Mouse (Mus musculus) hindbrain, embryonic 12.5 days (tissue): ENCODE results near the gene Scaf1. TPM values are rescaled to one million over a fixed set of nuclear protein-coding genes. Genes with fewer than 3 reads are reported as not detected.

Source experiments
- ATAC-seq: fragments of 200-750 bp; cut with Nextera tagmentation; 2 replicates; pipeline ENCODE4 v1.8.0; 2017; ENCODE audit warnings: moderate TSS enrichment; ENCODE audit not compliant: low FRiP score
- H3K27ac ChIP-seq: fragments of 300-500 bp; sonication (generic); 2 replicates; pipeline ENCODE4 v1.5.1; 2016; ENCODE audit warnings: mild to moderate bottlenecking
- H3K27me3 ChIP-seq: fragments of 300-500 bp; sonication (generic); 2 replicates; pipeline ENCODE4 v1.6.1; 2016; ENCODE audit warnings: mild to moderate bottlenecking
- H3K36me3 ChIP-seq: fragments of 300-500 bp; sonication (generic); 2 replicates; pipeline ENCODE4 v1.6.1; 2016; ENCODE audit warnings: mild to moderate bottlenecking
- H3K4me1 ChIP-seq: fragments of 300-500 bp; sonication (generic); 2 replicates; pipeline ENCODE4 v1.6.1; 2016
- H3K4me2 ChIP-seq: fragments of 300-500 bp; sonication (generic); replicated peaks from 2 replicates; pipeline ENCODE4 v1.6.1; 2016; ENCODE audit warnings: mild to moderate bottlenecking
- H3K4me3 ChIP-seq: fragments of 300-500 bp; sonication (generic); 2 replicates; pipeline ENCODE4 v1.5.1; 2016; ENCODE audit warnings: mild to moderate bottlenecking
- H3K9ac ChIP-seq: fragments of 300-500 bp; sonication (generic); 2 replicates; pipeline ENCODE4 v1.6.1; 2016; ENCODE audit warnings: mild to moderate bottlenecking, moderate library complexity
- H3K9me3 ChIP-seq: fragments of 300-500 bp; sonication (generic); replicated peaks from 2 replicates; pipeline ENCODE4 v1.6.1; 2016; ENCODE audit warnings: mild to moderate bottlenecking
- WGBS: fragments of 180-500 bp; shearing (Covaris S2); methylation state at CpG from one replicate; pipeline ENCODE4 v1.1.7; 2016; 5-methylcytosine and 5-hydroxymethylcytosine counted together
- polyA plus RNA-seq: library from polyadenylated mRNA; unstranded; fragments of >200 nt; fragmentation: Nextera tagmentation; extraction: Ambion mirVana; gene quantifications from 2 replicates; pipeline ENCODE4 v1.2.1, GENCODE M21; 2016

Scaf1 gene
- polyA plus RNA-seq, 1 experiment from 2014 or later = 50.6 TPM

DNA sequence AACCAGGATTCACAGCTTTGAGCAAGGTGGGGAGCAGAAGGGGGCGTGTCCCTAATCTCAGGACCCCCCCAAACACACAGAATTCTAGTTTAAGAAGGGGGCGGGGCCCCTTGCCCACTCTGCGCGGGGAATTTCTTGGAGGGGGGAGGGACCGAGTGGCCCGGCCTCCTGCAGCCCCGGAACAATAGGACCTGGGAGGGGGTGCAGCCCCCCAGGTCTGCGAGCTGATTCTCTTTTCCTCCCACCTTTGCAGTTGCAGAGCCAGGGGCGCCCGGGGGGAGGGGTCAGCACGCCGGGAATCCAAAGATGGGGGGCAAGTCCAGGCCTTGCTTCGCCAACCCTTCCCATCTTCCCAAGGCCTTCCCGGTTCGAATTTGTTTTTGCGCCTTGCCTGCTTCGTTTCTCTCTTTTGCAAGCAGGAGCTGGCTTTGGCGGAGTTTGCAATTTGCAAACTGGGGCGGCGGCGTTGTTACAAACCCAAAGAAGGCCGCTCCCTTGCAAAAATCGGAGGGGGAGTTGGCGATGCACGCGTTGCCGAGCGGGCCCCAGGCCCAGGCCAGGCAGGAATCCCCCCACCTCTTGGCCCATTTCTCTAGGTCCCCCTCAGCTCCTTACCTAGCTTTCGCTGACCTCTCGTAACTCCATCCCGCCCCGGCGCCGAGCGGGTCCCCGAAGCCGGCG, 36.2 kb upstream of the Scaf1 start:
- WGBS = 0% methylated on average over 37 of the region's 38 CpGs
- Histone ChIP-seq H3K9ac (peak overlapping the region; percentile 97), H3K4me3 (peak overlapping the region; percentile 93), H3K4me1 (peaks cover 28% of the 10 kb centered on the region), H3K27ac (peak overlapping the region; percentile 100), H3K4me2 (peak overlapping the region; percentile 98), H3K36me3 (peaks cover 31% of the 10 kb centered on the region), H3K27me3 (no peaks in the 10 kb centered on the region), H3K9me3 (no peaks in the 10 kb centered on the region)
- no peak for ATAC-seq

- Histone ChIP-seq H3K4me2 (peak overlapping the region; percentile 98), H3K27me3 (no peaks in the 10 kb centered on the region), H3K4me3 (peak overlapping the region; percentile 93), H3K9me3 (no peaks in the 10 kb centered on the region), H3K27ac (peak overlapping the region; percentile 100), H3K4me1 (peaks cover 28% of the 10 kb centered on the region), H3K36me3 (peaks cover 38% of the 10 kb centered on the region), H3K9ac (peak overlapping the region; percentile 97)
- WGBS = 2% methylated on average over 13 of the region's 13 CpGs
- no peak for ATAC-seq
These were observed 35.4 kb upstream of the Scaf1 start for GRCm38 (mm10) chr7:45051601-45051974.

DNA sequence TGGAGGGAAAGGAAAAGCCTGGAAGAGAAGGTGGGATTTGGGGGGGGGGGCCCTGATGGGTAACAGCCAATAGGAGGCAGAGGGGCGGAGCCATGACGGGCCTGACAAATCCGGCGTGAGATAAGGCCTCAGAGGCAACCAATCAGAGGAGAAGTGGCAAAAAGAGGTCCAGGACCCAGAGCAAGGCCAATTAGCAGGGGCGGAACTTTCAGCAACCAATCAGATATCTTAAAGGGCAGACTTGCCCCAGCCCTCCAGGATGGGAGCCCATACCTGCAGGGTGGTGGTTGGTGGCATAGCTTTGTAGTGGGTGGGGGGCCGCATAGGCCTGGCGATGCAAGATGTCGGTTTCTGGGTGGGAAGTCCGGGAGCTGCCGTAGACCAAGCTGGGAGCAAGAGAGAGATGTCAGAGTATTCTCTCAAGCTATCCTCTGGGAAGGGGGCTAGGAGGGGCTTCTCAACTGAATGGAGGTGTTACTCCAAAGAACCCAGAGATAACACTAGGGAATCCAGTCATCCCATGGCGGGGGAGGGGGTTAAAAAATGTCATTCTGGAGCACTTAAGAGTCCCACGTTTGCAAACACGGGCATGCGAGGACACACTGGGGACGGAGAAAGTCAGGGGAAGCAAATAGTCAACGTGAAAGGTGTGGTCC, 34.9 kb upstream of the Scaf1 start:
- peak overlapping the region; percentile 97 for H3K9ac ChIP-seq
- peak overlapping the region; percentile 93 for H3K4me3 ChIP-seq
- H3K36me3 ChIP-seq = peaks cover 44% of the 10 kb centered on the region
- WGBS = 2% methylated on average over 16 of the region's 16 CpGs
- ATAC-seq = peak; percentile 46
- no peaks in the 10 kb centered on the region for H3K27me3 ChIP-seq
- peak overlapping the region; percentile 98 for H3K4me2 ChIP-seq
- H3K27ac ChIP-seq = peak overlapping the region; percentile 100
- peaks cover 28% of the 10 kb centered on the region for H3K4me1 ChIP-seq
- no peaks in the 10 kb centered on the region for H3K9me3 ChIP-seq

DNA sequence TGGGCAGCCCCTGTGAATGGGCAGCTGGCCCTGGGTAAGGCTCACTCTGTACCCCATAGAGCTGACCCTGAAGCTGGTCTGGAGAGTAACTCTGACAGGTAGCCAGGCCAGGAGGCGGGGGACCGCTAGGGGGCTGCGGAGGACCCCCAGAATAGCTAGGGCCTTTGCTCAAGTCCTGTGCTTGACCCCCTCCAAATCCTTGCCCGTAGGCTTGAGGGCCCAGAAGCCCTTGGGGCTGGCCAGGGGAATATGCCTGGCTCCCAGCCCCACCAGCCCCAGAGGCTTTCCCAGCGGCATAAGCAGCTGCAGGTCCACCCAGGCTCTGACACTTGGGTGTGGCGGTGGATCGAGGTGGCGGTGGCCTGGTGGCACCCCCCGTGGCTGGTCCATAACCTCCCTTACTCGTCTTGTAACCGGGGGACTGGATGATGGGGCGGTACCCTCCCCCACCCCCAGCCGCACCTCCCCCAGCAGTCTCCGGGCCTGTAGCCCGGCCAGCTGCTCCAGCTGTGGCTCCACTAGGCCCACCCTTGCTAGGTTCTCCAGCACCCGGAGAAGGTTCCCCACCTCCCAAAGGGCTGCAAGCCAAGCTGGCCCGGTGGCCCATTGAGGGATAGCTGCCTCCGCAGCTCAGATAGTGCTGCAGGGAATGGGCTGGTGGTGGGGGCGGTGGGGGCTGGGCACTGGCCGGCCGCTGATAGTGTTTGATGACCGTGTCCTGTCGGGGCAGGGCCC, 32.9 kb upstream of the Scaf1 start:
- Histone ChIP-seq H3K27me3 (no peaks in the 10 kb centered on the region), H3K4me1 (peaks cover 25% of the 10 kb centered on the region), H3K9ac (no peak overlapping the region), H3K36me3 (peaks cover 63% of the 10 kb centered on the region), H3K4me2 (no peak overlapping the region), H3K4me3 (no peak overlapping the region), H3K9me3 (no peaks in the 10 kb centered on the region), H3K27ac (no peak overlapping the region)
- 90% methylated on average over 23 of the region's 23 CpGs for whole genome bisulfite sequencing
- ATAC-seq = no peak

GRCm38 (mm10) chr7:45048001-45048890, 32.1 kb upstream of the Scaf1 start:
- H3K27ac ChIP-seq = no peak overlapping the region
- H3K4me2 ChIP-seq = no peak overlapping the region
- no peaks in the 10 kb centered on the region for H3K9me3 ChIP-seq
- no peak overlapping the region for H3K9ac ChIP-seq
- no peak overlapping the region for H3K4me3 ChIP-seq
- peaks cover 22% of the 10 kb centered on the region for H3K4me1 ChIP-seq
- 93% methylated on average over 38 of the region's 38 CpGs for WGBS
- peaks cover 72% of the 10 kb centered on the region for H3K36me3 ChIP-seq
- no peaks in the 10 kb centered on the region for H3K27me3 ChIP-seq
- no peak for ATAC-seq

GRCm38 (mm10) chr7:45047491-45047890, 31.3 kb upstream of the Scaf1 start:
- WGBS = 95% methylated on average over 14 of the region's 14 CpGs
- ATAC-seq = no peak
- H3K36me3 ChIP-seq = peaks cover 79% of the 10 kb centered on the region

GRCm38 (mm10) chr7:45046853-45047350, 30.7 kb upstream of the Scaf1 start:
- no peak for ATAC-seq
- Histone ChIP-seq H3K27ac (no peak overlapping the region), H3K9me3 (no peaks in the 10 kb centered on the region), H3K36me3 (peaks cover 85% of the 10 kb centered on the region), H3K27me3 (no peaks in the 10 kb centered on the region), H3K4me2 (no peak overlapping the region), H3K4me1 (peaks cover 20% of the 10 kb centered on the region), H3K9ac (no peak overlapping the region), H3K4me3 (no peak overlapping the region; the same call in 1 of the 2 replicates)
- 96% methylated on average over 26 of the region's 26 CpGs for WGBS

More at GRCm38 (mm10) chr7:45047491-45047890, 31.3 kb upstream of the Scaf1 start:
- Histone ChIP-seq H3K4me2 (no peak overlapping the region), H3K9me3 (no peaks in the 10 kb centered on the region), H3K4me1 (peaks cover 22% of the 10 kb centered on the region), H3K27ac (no peak overlapping the region), H3K27me3 (no peaks in the 10 kb centered on the region), H3K4me3 (no peak overlapping the region), H3K9ac (no peak overlapping the region)

- H3K9ac ChIP-seq = no peak overlapping the region
- no peaks in the 10 kb centered on the region for H3K9me3 ChIP-seq
- 94% methylated on average over 22 of the region's 22 CpGs for WGBS
- no peaks in the 10 kb centered on the region for H3K27me3 ChIP-seq
- H3K36me3 ChIP-seq = peaks cover 97% of the 10 kb centered on the region
- no peak for ATAC-seq
- H3K4me2 ChIP-seq = no peak overlapping the region
- no peak overlapping the region for H3K27ac ChIP-seq
- no peak overlapping the region for H3K4me3 ChIP-seq
- peaks cover 8% of the 10 kb centered on the region for H3K4me1 ChIP-seq
These were observed 29.6 kb upstream of the Scaf1 start for GRCm38 (mm10) chr7:45045741-45046140.

DNA sequence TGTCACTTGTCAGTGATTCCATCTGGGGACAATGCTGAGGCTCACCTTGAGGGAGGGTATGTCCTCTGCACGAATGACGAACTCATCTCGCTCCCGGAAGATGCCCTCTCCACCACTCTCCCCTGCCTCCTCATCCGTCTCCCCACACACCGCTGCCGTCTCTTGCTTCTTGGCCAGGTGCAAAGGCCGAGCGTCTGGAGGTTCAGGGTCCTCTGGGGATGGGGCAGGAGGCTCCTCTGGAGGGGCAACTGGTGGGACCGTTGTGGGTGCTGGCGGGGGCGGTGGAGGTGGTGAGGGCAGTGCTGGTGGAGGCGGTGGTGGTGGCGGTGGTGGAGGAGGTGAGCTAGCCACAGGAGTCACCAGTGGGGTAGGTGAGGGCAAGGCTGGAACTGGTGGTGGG, 27.1 kb upstream of the Scaf1 start:
- Histone ChIP-seq H3K36me3 (peaks cover 99% of the 10 kb centered on the region), H3K4me3 (no peak overlapping the region), H3K27me3 (no peaks in the 10 kb centered on the region), H3K4me1 (no peaks in the 10 kb centered on the region), H3K9me3 (no peaks in the 10 kb centered on the region), H3K27ac (no peak overlapping the region), H3K4me2 (no peak overlapping the region), H3K9ac (peak overlapping the region; percentile 32; the same call in 1 of the 2 replicates)
- 96% methylated on average over 14 of the region's 14 CpGs for WGBS
- no peak for ATAC-seq

GRCm38 (mm10) chr7:45040851-45041250, 24.7 kb upstream of the Scaf1 start:
- no peaks in the 10 kb centered on the region for H3K4me1 ChIP-seq
- no peaks in the 10 kb centered on the region for H3K9me3 ChIP-seq
- H3K4me3 ChIP-seq = no peak overlapping the region
- no peak for ATAC-seq
- no peak overlapping the region for H3K27ac ChIP-seq
- H3K9ac ChIP-seq = no peak overlapping the region
- H3K36me3 ChIP-seq = peaks cover 99% of the 10 kb centered on the region
- no peaks in the 10 kb centered on the region for H3K27me3 ChIP-seq
- 95% methylated on average over 9 of the region's 9 CpGs for WGBS
- no peak overlapping the region for H3K4me2 ChIP-seq

GRCm38 (mm10) chr7:45038411-45038810, 22.2 kb upstream of the Scaf1 start:
- Histone ChIP-seq H3K4me2 (no peak overlapping the region), H3K27me3 (no peaks in the 10 kb centered on the region), H3K4me3 (no peak overlapping the region), H3K9me3 (no peaks in the 10 kb centered on the region), H3K27ac (no peak overlapping the region), H3K9ac (no peak overlapping the region), H3K36me3 (peaks cover 99% of the 10 kb centered on the region), H3K4me1 (no peaks in the 10 kb centered on the region)
- WGBS = 93% methylated on average over 9 of the region's 9 CpGs
- no peak for ATAC-seq
